Comparison of ENCODE assay signal across 8 mouse cellular contexts in the genomic region with DNA sequence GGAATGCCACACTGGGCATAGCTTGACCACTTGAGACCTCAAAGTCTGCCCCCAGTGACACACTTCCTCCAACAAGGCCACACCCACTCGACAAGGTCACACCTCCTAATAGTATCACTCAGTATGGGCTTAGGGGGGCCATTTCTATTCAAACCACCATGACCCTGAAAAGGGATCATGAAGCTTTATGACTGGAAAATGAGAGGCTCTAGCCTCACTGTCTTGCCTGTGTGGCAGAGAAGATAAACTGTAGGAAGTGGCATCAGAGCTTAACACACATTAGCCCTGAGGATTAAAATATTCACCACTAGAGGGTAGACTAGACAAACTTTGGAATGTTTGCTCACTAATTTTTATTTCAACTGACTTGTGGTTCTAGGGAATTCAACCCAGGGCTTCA. TPM values are rescaled to one million over a fixed set of nuclear protein-coding genes. Genes with fewer than 3 reads are reported as not detected.
DNase-seq lines count a peak whose midpoint lies in the region; ATAC-seq and TF ChIP-seq lines count a peak whose summit lies in the region.

No protein-coding gene starts in this region.

- H3K9me3 ChIP-seq in heart, postnatal 0 days (replicated peaks; ENCODE audit: control insufficient read depth, low read length) = no peaks in the 10 kb centered on the region
- no peaks in the 10 kb centered on the region for H3K9me3 ChIP-seq in intestine, embryonic 16.5 days (ENCODE audit: control insufficient read depth, low read length)

- no peak for ATAC-seq in heart, postnatal 0 days (ENCODE audit: insufficient read depth, low read depth)
- peak; percentile 31; the same call in 1 of the 2 replicates for ATAC-seq in intestine, embryonic 16.5 days

- TF ChIP-seq EP300 in heart, postnatal 0 days (IDR thresholded peaks at IDR 0.05; ENCODE audit: low read depth) = no peak

- H3K4me3 ChIP-seq in heart, postnatal 0 days (ENCODE audit: low read depth, low read length) = no peak overlapping the region
- no peak overlapping the region for H3K4me3 ChIP-seq in intestine, embryonic 16.5 days (ENCODE audit: low read length)

- no peak overlapping the region for H3K4me2 ChIP-seq in heart, postnatal 0 days (ENCODE audit: low read depth, low read length)
- H3K4me2 ChIP-seq in intestine, embryonic 16.5 days (ENCODE audit: low read depth, low read length) = no peak overlapping the region

- no peaks in the 10 kb centered on the region for H3K36me3 ChIP-seq in heart, postnatal 0 days (replicated peaks; ENCODE audit: control insufficient read depth, insufficient read depth, low read length)
- no peaks in the 10 kb centered on the region for H3K36me3 ChIP-seq in intestine, embryonic 16.5 days (ENCODE audit: control insufficient read depth, insufficient read depth, low read length)

- no peak overlapping the region for H3K9ac ChIP-seq in heart, postnatal 0 days (replicated peaks; ENCODE audit: low read depth, low read length)
- H3K9ac ChIP-seq in intestine, embryonic 16.5 days (ENCODE audit: low read depth, low read length) = no peak overlapping the region

- H3K27ac ChIP-seq in heart, postnatal 0 days (ENCODE audit: low read depth) = no peak overlapping the region
- no peak overlapping the region for H3K27ac ChIP-seq in intestine, embryonic 16.5 days (ENCODE audit: low read length)

- peak; percentile 60 for TF ChIP-seq CTCF in heart, postnatal 0 days (IDR thresholded peaks at IDR 0.05; ENCODE audit: low read depth)

- no peaks in the 10 kb centered on the region for H3K4me1 ChIP-seq in heart, postnatal 0 days (ENCODE audit: control insufficient read depth, insufficient read depth)
- H3K4me1 ChIP-seq in intestine, embryonic 16.5 days (ENCODE audit: control insufficient read depth, insufficient read depth, low read length) = no peaks in the 10 kb centered on the region

- H3K27me3 ChIP-seq in heart, postnatal 0 days (ENCODE audit: control insufficient read depth, insufficient read depth, low read length) = no peaks in the 10 kb centered on the region
- no peaks in the 10 kb centered on the region for H3K27me3 ChIP-seq in intestine, embryonic 16.5 days (replicated peaks; ENCODE audit: control insufficient read depth, insufficient read depth, low read length)

- peak; percentile 15 for DNase-seq in heart, postnatal 0 days (ENCODE audit: low spot score)
- no peak for DNase-seq in heart, adult 9 months (ENCODE audit: low spot score in 2 of 2)
- DNase-seq in 3T3-L1 (ENCODE audit: low read depth, low spot score) = peak; percentile 67
- peak; percentile 26 for DNase-seq in brain, embryonic 18.5 days (ENCODE audit: low read depth, low spot score)
- DNase-seq in adrenal gland, adult 8-10 months = no peak
- DNase-seq in cerebellum, adult 11 months = no peak
- DNase-seq in thymus, postnatal 10 days (ENCODE audit: low spot score in 2 of 2) = no peak

- 82% methylated on average over 1 of the region's 1 CpGs for WGBS in heart, postnatal 0 days
- WGBS in intestine, embryonic 16.5 days = 95% methylated on average over 1 of the region's 1 CpGs

RNA-seq across cellular contexts. Expression of a gene that starts 8.3 kb away (rescaled TPM):
- total RNA-seq in heart, postnatal 0 days (2014; rRNA removed; ENCODE audit: low replicate concordance) = 9.2 and 10.2 TPM in 2 replicates
- polyA plus RNA-seq in heart, postnatal 0 days (2015; fragmentation: Nextera tagmentation; extraction: Ambion mirVana) = 4.2 and 4.6 TPM in 2 replicates
- 8.0 and 9.6 TPM in 2 replicates for polyA plus RNA-seq in intestine, embryonic 16.5 days (2015; fragmentation: Nextera tagmentation; extraction: Ambion mirVana)
- 10 to 100 TPM; 12.2 to 19.4 (median 14.2) TPM for total RNA-seq in adrenal gland, adult 8-10 months (2022)

RNA-seq across cellular contexts. Expression of a gene that starts 59.6 kb away (rescaled TPM):
- 1.6 and 6.6 TPM in 2 replicates for total RNA-seq in heart, postnatal 0 days (2014; rRNA removed; ENCODE audit: low replicate concordance)
- polyA plus RNA-seq in heart, postnatal 0 days (2015; fragmentation: Nextera tagmentation; extraction: Ambion mirVana) = 6.4 and 6.8 TPM in 2 replicates
- 8.5 and 9.3 TPM in 2 replicates for polyA plus RNA-seq in intestine, embryonic 16.5 days (2015; fragmentation: Nextera tagmentation; extraction: Ambion mirVana)
- 100 to 1,000 TPM; 101 to 139 (median 122) TPM for total RNA-seq in adrenal gland, adult 8-10 months (2022)

RNA-seq across cellular contexts. Expression of a gene that starts 59.8 kb away (rescaled TPM):
- 119 and 128 TPM in 2 replicates for total RNA-seq in heart, postnatal 0 days (2014; rRNA removed; ENCODE audit: low replicate concordance)
- polyA plus RNA-seq in heart, postnatal 0 days (2015; fragmentation: Nextera tagmentation; extraction: Ambion mirVana) = 25.9 and 27.8 TPM in 2 replicates
- polyA plus RNA-seq in intestine, embryonic 16.5 days (2015; fragmentation: Nextera tagmentation; extraction: Ambion mirVana) = 53.0 and 56.9 TPM in 2 replicates
- total RNA-seq in adrenal gland, adult 8-10 months (2022) = 100 to 1,000 TPM in 2 of 4 experiments, 10 to 100 TPM in 2; 71.4 to 110 (median 88.2) TPM

Comparison
In these comparisons a context has a peak if more than half of its experiments do, and no peak if none do; other contexts are left out.
1. DNase-seq: peak in heart, postnatal 0 days (single experiment), 3T3-L1 (single experiment) and brain, embryonic 18.5 days (single experiment); none in heart, adult 9 months (0 of 2), adrenal gland, adult 8-10 months (single experiment), cerebellum, adult 11 months (single experiment) and thymus, postnatal 10 days (0 of 2).
2. RNA of a gene that starts 59.6 kb away (total RNA-seq): 101 to 139 TPM in adrenal gland, adult 8-10 months; 1.6 to 6.6 TPM in heart, postnatal 0 days; every median in the first group is over 10 times any median in the second.